Mouse (Mus musculus): ENCODE data around the gene Vwce.

The Vwce gene

DNA sequence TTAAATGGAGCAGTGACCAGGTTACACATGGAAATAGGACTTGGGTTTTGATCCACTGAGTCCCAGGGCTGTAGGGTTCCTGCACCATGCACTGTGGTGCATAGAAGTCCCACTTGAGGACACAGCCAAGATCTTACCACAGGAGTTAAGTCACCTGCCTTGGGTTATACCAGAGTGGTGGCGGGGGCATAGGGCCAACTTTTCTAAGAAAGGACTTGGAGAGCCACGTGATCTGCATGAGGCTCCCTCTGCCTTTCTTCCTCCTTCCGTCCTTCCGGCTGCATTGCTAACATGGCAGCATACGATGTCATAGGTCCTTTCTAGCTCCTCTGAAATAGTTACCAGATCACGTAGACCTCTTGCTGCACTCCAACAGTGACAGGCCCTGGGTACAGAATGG lies 81.5 kb downstream of the Vwce start:
- DNase-seq (ENCODE audit: low spot score), result no peak

Data from ovary, postnatal 10 days (tissue).